Mouse (Mus musculus) lung, embryonic 14.5 days (tissue): ENCODE data around the gene Rae1. TPM values are rescaled to one million over a fixed set of nuclear protein-coding genes. Genes with fewer than 3 reads are reported as not detected.

ENCODE experiments used
- ATAC-seq: fragments of 200-750 bp; cut with Nextera tagmentation; 2 replicates; pipeline ENCODE4 v1.8.0; 2017; ENCODE audit warnings: mild to moderate bottlenecking, moderate TSS enrichment, moderate library complexity; ENCODE audit not compliant: insufficient read depth
- DNase-seq: peaks from one replicate; pipeline ENCODE4 v3.0.0-alpha.2; 2015
- H3K27ac ChIP-seq: fragments of 300-500 bp; sonication (generic); 2 replicates; pipeline ENCODE4 v1.5.1; 2014; ENCODE audit warnings: low read depth, mild to moderate bottlenecking, moderate library complexity
- H3K27me3 ChIP-seq: fragments of 300-500 bp; sonication (generic); 2 replicates; pipeline ENCODE4 v1.6.1; 2014; ENCODE audit warnings: low read length, control low read depth; ENCODE audit not compliant: insufficient read depth
- H3K36me3 ChIP-seq: fragments of 300-500 bp; sonication (generic); 2 replicates; pipeline ENCODE4 v1.6.1; 2014; ENCODE audit warnings: control low read depth; ENCODE audit not compliant: insufficient read depth
- H3K4me1 ChIP-seq: fragments of 300-500 bp; sonication (generic); 2 replicates; pipeline ENCODE4 v1.6.1; 2014; ENCODE audit warnings: antibody characterized with exemption, control low read depth; ENCODE audit not compliant: insufficient read depth
- H3K4me2 ChIP-seq: fragments of 300-500 bp; sonication (generic); 2 replicates; pipeline ENCODE4 v1.6.1; 2014; ENCODE audit warnings: mild to moderate bottlenecking
- H3K4me3 ChIP-seq: fragments of 300-500 bp; sonication (generic); 2 replicates; pipeline ENCODE4 v1.5.1; 2014; ENCODE audit warnings: low read depth, low read length
- H3K9ac ChIP-seq: fragments of 300-500 bp; sonication (generic); 2 replicates; pipeline ENCODE4 v1.6.1; 2014
- H3K9me3 ChIP-seq: fragments of 300-500 bp; sonication (generic); 2 replicates; pipeline ENCODE4 v1.6.1; 2016; ENCODE audit warnings: low read depth, low read length, control low read depth
- CTCF ChIP-seq: IDR thresholded peaks from 2 replicates; pipeline ENCODE4 v1.5.1; 2016; ENCODE audit warnings: antibody characterized with exemption, low read depth
- WGBS: fragments of 180-500 bp; shearing (Covaris S2); extraction: QIAGEN DNeasy Blood & Tissue Kit; methylation state at CpG from one replicate; pipeline ENCODE4 v1.1.7; 2014; 5-methylcytosine and 5-hydroxymethylcytosine counted together
- polyA plus RNA-seq: library from polyadenylated mRNA; unstranded; fragments of >200 nt; fragmentation: Nextera tagmentation; extraction: Ambion mirVana; gene quantifications from 2 replicates; pipeline ENCODE4 v1.2.1, GENCODE M21; 2014

Rae1 gene
- polyA plus RNA-seq, 1 experiment from 2014 or later: 142 TPM

- Histone ChIP-seq H3K4me1 (no peaks in the 10 kb centered on the region), H3K27me3 (no peaks in the 10 kb centered on the region), H3K9me3 (no peaks in the 10 kb centered on the region), H3K27ac (no peak overlapping the region), H3K4me3 (no peak overlapping the region), H3K4me2 (no peak overlapping the region), H3K9ac (no peak overlapping the region), H3K36me3 (no peaks in the 10 kb centered on the region)
- no peak for ATAC-seq
- DNase-seq: no peak
- WGBS: 22% methylated on average over 1 of the region's 1 CpGs
- no peak for TF ChIP-seq CTCF
These were observed 63.3 kb downstream of the Rae1 start for GRCm38 (mm10) chr2:173063219-173063618.

GRCm38 (mm10) chr2:173064864-173065263 is 64.9 kb downstream of the Rae1 start:
- ATAC-seq (no peak), DNase-seq (no peak)
- Histone ChIP-seq H3K27me3 (no peaks in the 10 kb centered on the region), H3K4me1 (no peaks in the 10 kb centered on the region), H3K4me3 (no peak overlapping the region), H3K4me2 (no peak overlapping the region), H3K9me3 (no peaks in the 10 kb centered on the region), H3K9ac (no peak overlapping the region), H3K36me3 (no peaks in the 10 kb centered on the region), H3K27ac (no peak overlapping the region)
- TF ChIP-seq CTCF: no peak
- WGBS: 84% methylated on average over 2 of the region's 2 CpGs

Other genes starting within 250 kb of the Rae1 start
- gene Bmp7, start 59.8 kb upstream of the Rae1 start, polyA plus RNA-seq: 9.6 and 10.7 TPM in 2 replicates
- gene Spo11, start 22.4 kb upstream of the Rae1 start, polyA plus RNA-seq: 0.13 and 0.15 TPM in 2 replicates
- 45.6 and 45.8 TPM in 2 replicates for gene Rbm38, start 20.4 kb downstream of the Rae1 start, polyA plus RNA-seq
- 0.05 and 0.07 TPM in 2 replicates for gene Ctcfl, start 119.4 kb downstream of the Rae1 start, polyA plus RNA-seq
- not detected in 2 replicates for gene Pck1, start 152.9 kb downstream of the Rae1 start, polyA plus RNA-seq
- 0.34 and 0.41 TPM in 2 replicates for gene Zbp1, start 218.8 kb downstream of the Rae1 start, polyA plus RNA-seq